Mouse (Mus musculus) mouse embryonic stem cell (cell line): ENCODE results near the gene Spata2.

Source experiments
- in situ Hi-C, 2 experiments: fragments of 300-500 bp; cut with MboI; formaldehyde crosslinking; loops; 1 replicate in 1 of 2; 3 replicates in 1 of 2; pipeline ENCODE4 v1.14.3; 2019 to 2020; ENCODE audit warnings: low sequenced_read_pairs in 2 of 2, low pct_unique_long_range_greater_than_20kb in 1 of 2, mixed read lengths in 1 of 2; ENCODE audit not compliant: unreplicated experiment in 1 of 2

The Spata2 gene

DNA sequence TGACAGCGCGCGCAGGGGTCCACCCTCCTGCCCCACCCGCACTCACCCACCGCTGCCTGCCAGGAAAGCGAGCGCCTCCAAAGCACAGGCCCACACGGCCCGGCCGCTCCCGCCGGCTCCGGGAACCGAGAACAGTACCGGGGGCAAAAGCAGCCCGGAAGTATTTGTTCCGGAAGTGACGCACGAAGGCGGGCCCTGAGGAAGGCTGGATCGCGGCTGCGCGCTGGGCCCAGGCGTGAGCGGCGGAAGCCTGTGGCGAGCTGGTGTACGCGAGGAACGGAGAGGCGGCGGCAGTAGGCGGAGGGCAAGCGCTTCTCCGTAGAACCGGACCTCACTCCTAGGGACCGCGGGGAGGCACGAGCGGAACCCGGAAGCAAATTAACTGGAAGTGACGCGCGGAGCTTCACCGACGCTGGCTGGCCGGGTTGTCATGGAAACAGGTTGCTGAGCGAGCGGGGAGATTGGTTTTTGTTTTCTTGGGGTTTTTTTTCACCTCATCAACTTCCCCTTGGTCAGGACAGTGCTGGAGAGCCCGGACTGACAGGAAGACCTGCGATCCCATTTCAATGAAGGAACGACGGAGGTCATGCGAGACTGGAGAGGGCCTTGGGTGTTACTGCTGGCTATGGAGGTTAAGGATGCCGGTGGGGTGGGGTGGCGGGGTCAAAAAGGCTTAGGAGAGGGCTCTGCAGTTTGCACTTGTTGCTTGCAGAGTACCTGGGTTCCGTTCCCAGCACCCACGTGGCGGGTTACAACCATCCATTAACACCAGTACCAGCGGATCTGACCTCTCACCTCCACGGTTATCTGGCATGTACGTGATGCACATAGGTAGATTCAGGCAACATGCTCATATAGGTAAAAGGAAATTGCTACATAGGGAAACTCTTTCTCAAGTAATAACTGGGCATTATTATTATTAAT, at the start of gene Spata2:
Gene Spata2, minus strand, starts transcription at position 175 of the 924 bp plus-strand sequence.
- in situ Hi-C loops, result no loop called here

DNA sequence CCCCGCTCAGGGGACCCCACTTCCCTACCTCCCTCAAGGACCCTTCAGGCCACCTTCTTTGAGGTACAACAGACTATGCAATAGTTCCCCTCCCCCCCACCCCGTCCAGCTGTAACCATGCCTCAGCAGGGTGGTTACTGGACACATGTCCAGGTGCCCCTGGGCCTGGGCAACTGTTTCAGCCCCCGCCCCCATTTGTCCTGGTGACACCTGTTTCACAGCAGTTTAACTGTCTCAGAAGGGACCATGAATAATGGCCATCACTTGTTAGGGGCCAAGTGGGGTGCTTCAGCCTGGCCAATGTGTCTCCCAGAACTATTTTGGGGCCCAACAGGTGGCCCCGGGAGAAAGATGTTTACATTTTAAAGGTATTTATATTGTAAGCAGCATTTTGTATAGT, 49.7 kb upstream of the Spata2 start:
- in situ Hi-C loops, result no loop called here

GRCm38 (mm10) chr2:167541761-167542160, 49.1 kb upstream of the Spata2 start:
- in situ Hi-C loops, result no loop called here

GRCm38 (mm10) chr2:167541324-167541723, 48.6 kb upstream of the Spata2 start:
- in situ Hi-C loops, result no loop called here

GRCm38 (mm10) chr2:167540477-167541110, 47.9 kb upstream of the Spata2 start:
- in situ Hi-C loops, result no loop called here

- in situ Hi-C loops, result loop anchor here (10.0 kb wide), 2 partner anchors 355 to 365 kb away; no protein-coding TSS in a partner anchor
These were observed 47.1 kb upstream of the Spata2 start for GRCm38 (mm10) chr2:167539536-167540476.

GRCm38 (mm10) chr2:167538671-167539306, 46.1 kb upstream of the Spata2 start:
- in situ Hi-C loops, result loop anchor here (10.0 kb wide), 2 partner anchors 356 to 366 kb away; no protein-coding TSS in a partner anchor

DNA sequence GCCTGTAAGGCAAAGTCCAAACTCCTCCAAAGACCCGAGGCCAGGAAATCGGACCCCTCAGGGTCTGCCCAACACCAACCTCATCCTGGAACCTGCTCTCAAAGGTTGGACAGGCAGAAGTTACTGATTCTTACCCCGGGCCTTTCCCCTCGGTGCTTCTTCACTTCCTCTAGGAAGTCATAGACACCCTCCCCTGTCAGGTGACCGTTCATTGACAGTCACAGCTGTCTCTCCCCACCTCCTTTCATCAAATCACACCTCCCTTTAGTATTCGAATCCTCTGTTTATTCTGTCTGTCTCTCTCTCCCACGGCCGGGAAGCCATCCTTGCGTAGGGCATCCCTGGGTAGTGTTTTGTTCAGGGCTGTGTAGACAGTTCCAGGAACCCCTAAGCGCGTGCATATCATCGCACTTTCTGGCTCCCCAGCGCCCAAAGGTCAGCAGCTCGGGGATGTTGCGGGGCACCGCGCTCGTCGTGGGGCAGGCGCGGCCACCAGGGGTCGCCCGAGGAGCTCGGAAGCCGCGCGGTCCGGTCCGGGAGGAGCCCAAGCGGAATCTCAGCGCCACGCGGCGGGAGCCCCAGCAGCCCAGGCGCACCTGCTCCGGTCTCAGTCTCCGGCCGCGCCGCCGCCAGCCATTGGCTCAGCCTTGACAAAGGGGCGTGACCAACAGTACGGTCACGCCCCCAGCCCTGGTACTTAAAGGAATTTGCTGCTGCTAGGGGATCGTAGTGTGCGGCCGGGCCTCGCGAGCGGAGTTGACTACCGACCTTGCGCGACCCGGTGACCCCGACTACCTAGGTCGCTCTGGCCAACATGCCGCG, 45.0 kb upstream of the Spata2 start, which contains the start of gene Snai1:
Gene Snai1, plus strand, starts transcription at position 720 of the 822 bp plus-strand sequence.
- in situ Hi-C loops, result loop anchor here (10.0 kb wide), 2 partner anchors 357 to 367 kb away; no protein-coding TSS in a partner anchor

GRCm38 (mm10) chr2:167536320-167536945, 43.7 kb upstream of the Spata2 start:
- in situ Hi-C loops, result loop anchor here (10.0 kb wide), 2 partner anchors 358 to 368 kb away; no protein-coding TSS in a partner anchor

GRCm38 (mm10) chr2:167533880-167534279, 41.2 kb upstream of the Spata2 start:
- in situ Hi-C loops, result loop anchor here (5.0 to 10.0 kb wide), 4 partner anchors 68 to 371 kb away; partner anchors contain the start of gene Gm20431 (in 1 of the 2)

DNA sequence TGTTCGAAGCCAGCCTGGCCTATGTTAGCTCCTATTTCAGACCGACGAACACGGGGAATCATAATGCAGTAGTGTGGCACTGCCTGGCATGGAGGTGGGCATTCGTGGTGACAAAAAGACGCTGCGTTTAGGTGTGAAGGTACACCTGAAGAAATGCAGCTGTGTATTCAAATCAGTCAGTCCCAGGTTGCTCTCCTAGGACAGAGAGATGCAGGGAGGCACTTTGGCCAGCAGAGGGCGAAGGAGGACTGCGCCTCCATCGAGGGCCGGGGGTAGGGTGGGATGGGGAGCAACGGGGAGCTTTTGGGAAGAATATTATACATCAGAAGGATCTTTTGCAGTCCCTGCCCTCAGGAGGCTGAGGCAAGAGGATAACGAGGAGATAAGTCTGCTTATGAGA, 39.4 kb upstream of the Spata2 start:
- in situ Hi-C loops, result loop anchor here (5.0 to 10.0 kb wide), 4 partner anchors 70 to 373 kb away; partner anchors contain the start of gene Gm20431 (in 1 of the 2)

GRCm38 (mm10) chr2:167530536-167530935, 37.8 kb upstream of the Spata2 start:
- in situ Hi-C loops, result loop anchor here (5.0 to 10.0 kb wide), 4 partner anchors 72 to 374 kb away; partner anchors contain the start of gene Gm20431 (in 1 of the 2)

- in situ Hi-C loops, result loop anchor here (5.0 to 10.0 kb wide), 4 partner anchors 72 to 375 kb away; partner anchors contain the start of gene Gm20431 (in 1 of the 2)
These were observed 37.3 kb upstream of the Spata2 start for GRCm38 (mm10) chr2:167529935-167530513.

- in situ Hi-C loops, result no loop called here
These were observed 35.6 kb upstream of the Spata2 start for GRCm38 (mm10) chr2:167528278-167528677.

DNA sequence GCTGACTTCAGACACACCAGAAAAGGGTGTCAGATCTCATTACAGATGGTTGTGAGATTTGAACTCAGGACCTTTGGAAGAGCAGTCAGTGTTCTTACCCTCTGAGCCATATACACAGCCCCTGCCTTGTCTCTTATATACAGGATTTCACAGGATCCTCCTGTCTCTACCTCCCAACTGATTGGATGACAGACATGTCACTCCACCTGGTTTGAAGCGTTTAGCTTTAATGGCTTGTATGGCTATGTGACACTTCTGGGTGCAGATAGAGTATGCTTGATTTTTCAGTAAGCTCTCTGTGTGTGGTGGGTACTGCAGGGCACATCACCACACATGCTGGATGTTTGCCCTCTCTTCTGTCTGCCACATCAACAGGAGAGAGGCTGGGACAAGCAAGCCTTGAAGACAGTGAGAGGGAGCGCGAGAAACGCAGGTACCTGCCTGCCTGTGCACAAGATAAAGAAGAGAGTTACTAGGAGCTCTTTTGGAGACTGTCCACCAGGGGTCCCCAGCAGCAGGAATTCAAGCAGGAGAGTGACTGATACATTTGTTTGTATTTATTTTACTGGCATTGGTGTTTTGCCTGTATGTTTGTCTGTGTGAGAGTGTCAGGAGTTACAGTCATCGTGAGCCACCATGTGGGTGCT, 27.0 kb upstream of the Spata2 start:
- in situ Hi-C loops, result no loop called here
